Mouse (Mus musculus) ES-E14 (cell line): ENCODE measurements around the gene Lig4. TPM values are rescaled to one million over a fixed set of nuclear protein-coding genes. Genes with fewer than 3 reads are reported as not detected.

Experiments used
- DNase-seq: peaks from one replicate; pipeline ENCODE4 v3.0.0-alpha.2; 2013; ENCODE audit warnings: low read depth, low spot score
- H3K27ac ChIP-seq: 2 replicates; pipeline ENCODE4 v1.5.1; 2012; ENCODE audit warnings: low read depth, mild to moderate bottlenecking, low read length, moderate library complexity, mixed read lengths; ENCODE audit not compliant: poor library complexity, insufficient read depth, severe bottlenecking
- H3K36me3 ChIP-seq: 2 replicates; pipeline ENCODE4 v1.6.1; 2012; ENCODE audit warnings: mild to moderate bottlenecking, low read length, moderate library complexity, mixed read lengths; ENCODE audit not compliant: control insufficient read depth, poor library complexity, insufficient read depth, severe bottlenecking
- H3K4me1 ChIP-seq, 2 experiments: fragments of 150-350 bp in 1 of 2; sonication (generic) in 1 of 2; 2 replicates each; pipeline ENCODE4 v1.6.1; 2012; ENCODE audit warnings: low read length in 2 of 2, mild to moderate bottlenecking in 1 of 2, mixed read lengths in 1 of 2; ENCODE audit not compliant: control insufficient read depth in 2 of 2, insufficient read depth in 2 of 2, poor library complexity in 1 of 2
- H3K4me3 ChIP-seq, 2 experiments: fragments of 150-350 bp in 1 of 2; sonication (generic) in 1 of 2; 2 replicates each; pipeline ENCODE4 v1.5.1; 2012; ENCODE audit warnings: low read length in 2 of 2, low read depth in 1 of 2, mild to moderate bottlenecking in 1 of 2, mixed read lengths in 1 of 2; ENCODE audit not compliant: insufficient read depth in 1 of 2, poor library complexity in 1 of 2, severe bottlenecking in 1 of 2
- H3K9ac ChIP-seq: 2 replicates; pipeline ENCODE4 v1.6.1; 2012; ENCODE audit warnings: low read depth, mild to moderate bottlenecking, low read length, mixed read lengths; ENCODE audit not compliant: poor library complexity, insufficient read depth, severe bottlenecking
- H3K9me3 ChIP-seq: fragments of 150-350 bp; sonication (generic); 2 replicates; pipeline ENCODE4 v1.6.1; 2012; ENCODE audit warnings: low read depth, mild to moderate bottlenecking, low read length; ENCODE audit not compliant: control insufficient read depth, insufficient read depth
- CHD2 ChIP-seq: IDR thresholded peaks from 2 replicates; pipeline ENCODE4 v1.6.1; 2014; ENCODE audit warnings: mild to moderate bottlenecking, low read depth, low read length, inconsistent platforms
- HCFC1 ChIP-seq: IDR thresholded peaks from 2 replicates; pipeline ENCODE4 v1.6.1; 2012; ENCODE audit warnings: low read length, inconsistent platforms, borderline replicate concordance; ENCODE audit not compliant: insufficient read depth
- MAFK ChIP-seq: IDR thresholded peaks from 2 replicates; pipeline ENCODE4 v1.6.1; 2014; ENCODE audit warnings: mild to moderate bottlenecking, low read depth, low read length, inconsistent platforms; ENCODE audit not compliant: insufficient read depth
- ZC3H11A ChIP-seq: IDR thresholded peaks from 2 replicates; pipeline ENCODE4 v1.6.1; 2012; ENCODE audit warnings: low read depth, mild to moderate bottlenecking, inconsistent platforms, low read length, borderline replicate concordance
- ZNF384 ChIP-seq: IDR thresholded peaks from 2 replicates; pipeline ENCODE4 v1.6.1; 2012; ENCODE audit warnings: low read depth, low read length, inconsistent platforms
- in situ Hi-C, 2 experiments: fragments of 600-800 bp; cut with MboI; formaldehyde crosslinking; loops; one replicate each; pipeline ENCODE4 v1.15.1; 2025; ENCODE audit warnings: low sequenced_read_pairs in 2 of 2, inconsistent platforms in 1 of 2; ENCODE audit not compliant: unreplicated experiment in 2 of 2
- total RNA-seq: library from RNA; depleted of rRNA; stranded (reverse); fragments of 300-350 nt; gene quantifications from 2 replicates; pipeline ENCODE4 v1.2.3, GENCODE M21; 2012; rRNA removed

Gene Lig4
- 3.7 and 5.8 TPM in 2 replicates for total RNA-seq

DNA sequence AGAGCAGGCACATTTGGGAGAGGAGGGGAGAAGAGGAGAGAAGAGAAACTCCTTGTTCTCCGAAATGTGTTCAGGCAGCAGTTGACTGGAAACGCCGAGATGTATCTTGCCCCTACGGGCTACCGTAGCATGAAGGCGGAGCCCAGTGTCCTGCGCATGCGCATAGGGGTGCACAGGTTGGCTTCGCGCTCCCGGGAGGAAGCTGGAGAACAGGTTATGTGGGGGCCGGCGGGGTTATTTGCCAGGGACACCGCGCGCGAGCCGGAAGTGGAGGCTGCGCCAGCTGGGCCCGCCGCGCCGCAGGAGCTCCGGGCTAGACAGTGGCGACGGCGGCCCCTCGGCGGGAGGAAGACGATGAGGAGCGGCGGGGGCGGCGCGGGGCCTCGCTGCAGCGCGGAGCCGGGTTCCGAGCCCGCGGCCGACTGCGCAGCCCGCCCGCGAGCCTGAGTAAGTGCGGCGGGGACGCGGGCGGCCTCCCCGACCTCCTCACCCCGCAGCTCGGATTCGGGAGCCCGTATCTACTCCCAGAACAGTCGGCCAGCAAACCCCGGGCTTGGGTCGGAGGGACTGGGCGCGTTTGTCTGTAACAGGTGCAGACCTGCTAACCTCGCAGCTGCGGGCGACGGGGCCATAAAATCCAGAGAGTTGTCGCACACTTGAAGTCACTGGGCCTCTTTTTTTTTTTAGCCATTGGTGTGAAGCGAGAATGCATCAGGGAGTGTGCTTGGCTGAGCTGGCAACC, at the start of gene Lig4, which contains the start of gene Abhd13:
TSS of gene Lig4 (minus strand) at position 114 of the 742 bp plus-strand sequence.
TSS of gene Abhd13 (plus strand) at position 135 of the 742 bp plus-strand sequence.
- peaks cover 2% of the 10 kb centered on the region for H3K36me3 ChIP-seq
- no peak within 1 kb of the TSS for H3K27ac ChIP-seq
- peak within 1 kb of the TSS; percentile 80 to 81 for H3K4me3 ChIP-seq
- TF ChIP-seq CHD2 (no peak), HCFC1 (peak; percentile 87), ZNF384 (no peak)
- no peaks in the 10 kb centered on the region; a peak in 1 of 4 replicates for H3K4me1 ChIP-seq
- peak; percentile 94 for DNase-seq
- peak within 1 kb of the TSS; percentile 94 for H3K9ac ChIP-seq
- in situ Hi-C loops: no loop called here
- no peaks in the 10 kb centered on the region for H3K9me3 ChIP-seq

DNA sequence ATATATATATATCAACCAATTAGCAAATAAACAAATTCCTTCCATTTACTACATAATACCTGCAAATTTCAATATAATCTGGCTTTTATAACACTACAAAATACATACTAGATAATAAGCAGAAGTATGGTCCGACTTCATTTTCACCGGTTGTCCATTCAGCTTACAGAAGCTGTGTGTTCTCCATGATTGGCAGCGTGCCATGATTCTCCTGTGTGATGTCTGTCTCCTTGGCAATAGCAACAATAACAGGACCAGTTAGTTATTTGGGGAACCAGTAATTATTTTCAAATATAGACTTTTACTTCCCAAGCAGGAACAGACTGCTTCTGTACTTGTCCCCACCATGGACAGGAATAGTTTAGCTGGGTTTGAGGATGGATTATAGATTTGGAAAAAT, 39.7 kb upstream of the Lig4 start:
- H3K9ac ChIP-seq: no peak overlapping the region
- in situ Hi-C loops: no loop called here
- H3K36me3 ChIP-seq: no peaks in the 10 kb centered on the region
- H3K4me3 ChIP-seq: no peak overlapping the region
- H3K27ac ChIP-seq: no peak overlapping the region
- DNase-seq: no peak
- H3K4me1 ChIP-seq: no peaks in the 10 kb centered on the region
- TF ChIP-seq CHD2: no peak
- TF ChIP-seq ZC3H11A: no peak
- TF ChIP-seq HCFC1: no peak
- no peak for TF ChIP-seq ZNF384
- TF ChIP-seq MAFK: no peak
- no peaks in the 10 kb centered on the region for H3K9me3 ChIP-seq

DNA sequence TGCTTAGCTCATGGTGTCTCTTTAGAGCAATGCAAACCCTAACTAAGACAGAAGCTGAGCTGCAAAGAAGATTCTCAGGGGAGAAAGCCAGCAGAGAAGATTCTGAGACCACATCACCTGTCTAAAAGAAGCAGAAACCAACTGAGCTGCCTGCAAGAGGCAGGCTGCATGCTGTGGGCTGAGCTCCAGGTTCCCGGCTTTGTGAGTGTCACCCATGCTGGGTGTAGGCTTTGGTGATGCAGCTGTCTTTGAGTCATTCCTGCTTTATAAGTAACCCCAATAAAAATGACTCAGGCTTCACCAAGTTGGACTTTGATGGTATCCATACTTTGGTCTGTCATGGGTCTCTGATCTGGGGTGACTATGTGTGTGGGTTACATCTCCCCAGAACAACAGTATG, 38.8 kb upstream of the Lig4 start:
- Histone ChIP-seq H3K4me3 (no peak overlapping the region), H3K27ac (no peak overlapping the region), H3K9ac (no peak overlapping the region), H3K9me3 (no peaks in the 10 kb centered on the region), H3K4me1 (no peaks in the 10 kb centered on the region), H3K36me3 (no peaks in the 10 kb centered on the region)
- TF ChIP-seq MAFK (no peak), ZNF384 (no peak), HCFC1 (no peak)
- DNase-seq: no peak
- in situ Hi-C loops: no loop called here

DNA sequence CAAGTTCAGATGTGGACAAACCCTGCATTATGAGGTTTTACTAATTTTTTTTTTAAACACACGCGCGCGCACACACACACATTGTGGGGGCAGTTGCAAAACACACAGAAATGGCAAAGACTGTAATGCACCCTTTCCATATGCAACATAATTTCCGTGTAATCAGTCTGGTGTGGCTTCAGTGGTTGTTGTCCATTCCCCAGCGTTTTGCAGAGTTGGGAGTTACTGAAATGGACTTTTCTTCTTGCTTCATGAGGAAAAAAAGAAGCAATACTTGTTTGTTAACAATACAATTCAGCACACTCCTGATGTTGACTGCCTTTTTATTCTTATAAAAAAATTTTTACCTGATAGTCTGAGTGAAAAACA, 30.2 kb upstream of the Lig4 start:
- Histone ChIP-seq H3K9ac (no peak overlapping the region), H3K9me3 (no peaks in the 10 kb centered on the region), H3K36me3 (no peaks in the 10 kb centered on the region), H3K27ac (no peak overlapping the region), H3K4me1 (no peaks in the 10 kb centered on the region), H3K4me3 (peak overlapping the region; percentile 65 to 67; a peak in 3 of 4 replicates)
- in situ Hi-C loops: no loop called here
- no peak for TF ChIP-seq CHD2
- no peak for TF ChIP-seq HCFC1
- no peak for TF ChIP-seq ZNF384
- TF ChIP-seq MAFK: no peak
- no peak for TF ChIP-seq ZC3H11A
- DNase-seq: no peak
